Mouse (Mus musculus) embryonic fibroblast, embryonic 13.5 days (primary cell): ENCODE measurements at regions not wholly inside any gene's neighbourhood (a gene's known extent, or its start where the extent isn't known, plus 50 kb on each side); places are given as distances from the start of the nearest gene placed in this dataset.

Experiments
- CTCF ChIP-seq: IDR thresholded peaks from 2 replicates; pipeline ENCODE4 v1.5.1; 2011; ENCODE audit warnings: mild to moderate bottlenecking, control low read depth, low read length, moderate library complexity, borderline replicate concordance; ENCODE audit not compliant: insufficient read depth
- POLR2A ChIP-seq: IDR thresholded peaks from 2 replicates; pipeline ENCODE4 v1.6.1; 2011; ENCODE audit warnings: low read depth, mild to moderate bottlenecking, control low read depth, low read length, moderate library complexity

- no peak for TF ChIP-seq POLR2A
- TF ChIP-seq CTCF: no peak
Measured at GRCm38 (mm10) chr5:76433623-76434022, 50.2 kb upstream of the Gm7271 start.
